Mouse (Mus musculus) monocyte, adult 5-6 weeks (primary cell): Measurements from ENCODE around the gene Cadm2. TPM values are rescaled to one million over a fixed set of nuclear protein-coding genes. Genes with fewer than 3 reads are reported as not detected.

Source experiments
- ATAC-seq: fragments of 153-309, 156-312 bp; replicated peaks from 2 replicates; pipeline ENCODE4 v1.8.0; 2017; ENCODE audit warnings: mild to moderate bottlenecking; ENCODE audit not compliant: low TSS enrichment, insufficient number of reproducible peaks, severe bottlenecking, poor library complexity, low FRiP score
- total RNA-seq: library from RNA; stranded (forward); fragments of 200-1000, 200-491, 200-594 nt; gene quantifications from 3 replicates; pipeline ENCODE4 v1.2.3, GENCODE M21; 2017

Gene Cadm2
- total RNA-seq, 1 experiment from 2014 or later = not detected

GRCm38 (mm10) chr16:66643606-66644005 lies 977.1 kb downstream of the Cadm2 start:
- ATAC-seq = no peak

GRCm38 (mm10) chr16:66627527-66627926 lies 993.2 kb downstream of the Cadm2 start:
- no peak for ATAC-seq

GRCm38 (mm10) chr16:66622423-66622822 lies 998.3 kb downstream of the Cadm2 start:
- no peak for ATAC-seq

GRCm38 (mm10) chr16:66612624-66613023 lies 1008.1 kb downstream of the Cadm2 start:
- no peak for ATAC-seq
